Mouse (Mus musculus) NIH3T3 (cell line): Measurements from ENCODE around the gene Fbxo27.
"Not testable (repeated sequence)": the region's sequence is repeated elsewhere in the genome, so short reads cannot be mapped to it uniquely, and the experiment has no call there.

Experiments used
- DNase-seq: peaks from one replicate; pipeline ENCODE4 v3.0.0-alpha.2; 2012; ENCODE audit warnings: low read depth

Gene Fbxo27

GRCm38 (mm10) chr7:28692545-28693320, at the start of gene Fbxo27:
Fbxo27 (plus strand) TSS chr7:28692849.
- no peak for DNase-seq

GRCm38 (mm10) chr7:28645366-28645765, 47.3 kb upstream of the Fbxo27 start:
- no peak for DNase-seq

- DNase-seq = peak; percentile 59
These were observed 46.6 kb upstream of the Fbxo27 start for GRCm38 (mm10) chr7:28645947-28646475.

DNA sequence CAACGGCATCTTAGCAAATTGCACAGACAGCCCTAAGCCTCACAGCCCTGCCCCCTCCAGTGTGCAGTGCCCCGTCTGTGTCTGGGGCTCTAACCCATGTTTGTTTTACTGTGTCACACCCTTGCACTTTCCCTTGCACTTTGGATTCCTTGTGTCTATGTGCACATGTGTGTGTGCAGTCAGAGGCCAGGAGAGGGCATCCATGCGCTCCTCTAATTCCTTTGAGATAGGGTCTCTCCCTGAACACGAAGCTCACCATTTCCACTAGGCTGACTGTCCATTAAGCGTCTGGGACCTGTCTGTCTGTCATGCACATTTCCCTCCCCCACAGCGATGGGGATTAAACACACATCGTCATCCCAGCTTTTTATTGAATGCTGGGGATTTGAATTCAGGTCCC, 45.6 kb upstream of the Fbxo27 start:
- DNase-seq = no peak

GRCm38 (mm10) chr7:28651157-28651556, 41.5 kb upstream of the Fbxo27 start:
- no peak for DNase-seq

DNA sequence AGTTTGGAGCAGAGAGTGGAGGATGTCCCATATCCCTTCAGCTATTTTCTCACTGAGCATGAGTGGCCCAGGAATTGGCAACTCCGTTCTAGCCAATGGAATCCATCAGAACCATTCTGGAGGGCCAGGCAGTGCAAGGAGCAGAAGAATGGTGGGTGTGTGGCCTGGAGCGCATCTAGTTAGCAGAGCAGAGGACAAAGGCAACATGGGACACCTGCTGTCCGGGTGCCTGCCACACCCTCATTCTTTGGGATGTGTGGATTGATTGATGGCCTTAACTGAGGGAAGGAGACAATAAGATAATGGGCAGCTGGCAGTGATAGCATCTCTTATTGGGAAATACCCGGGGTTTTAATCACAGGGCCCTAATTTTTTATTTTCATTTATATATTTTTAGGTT, 36.2 kb upstream of the Fbxo27 start:
- no peak for DNase-seq

- peak; percentile 91 for DNase-seq
These were observed 26.7 kb upstream of the Fbxo27 start for GRCm38 (mm10) chr7:28665620-28666579.

DNA sequence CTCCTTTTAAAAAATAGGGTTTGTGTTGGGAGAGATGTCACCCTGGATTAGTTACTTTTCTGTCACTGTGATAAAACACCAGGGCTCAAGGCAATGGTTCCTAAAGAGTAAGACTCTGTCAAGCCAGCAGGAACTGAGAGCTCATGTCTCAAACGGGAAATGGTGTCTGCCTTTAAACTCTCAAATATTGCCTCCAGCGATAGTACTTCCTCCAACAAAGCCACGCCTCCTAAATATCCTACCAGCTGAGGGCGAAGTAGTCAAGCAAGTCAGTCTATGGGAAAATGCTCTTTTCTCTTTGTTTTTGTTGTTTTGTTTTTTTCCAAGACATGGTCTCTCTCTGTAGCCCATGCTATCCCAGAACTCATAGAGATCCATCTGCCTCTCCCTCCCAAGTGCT, 21.5 kb upstream of the Fbxo27 start:
- DNase-seq = no peak

DNA sequence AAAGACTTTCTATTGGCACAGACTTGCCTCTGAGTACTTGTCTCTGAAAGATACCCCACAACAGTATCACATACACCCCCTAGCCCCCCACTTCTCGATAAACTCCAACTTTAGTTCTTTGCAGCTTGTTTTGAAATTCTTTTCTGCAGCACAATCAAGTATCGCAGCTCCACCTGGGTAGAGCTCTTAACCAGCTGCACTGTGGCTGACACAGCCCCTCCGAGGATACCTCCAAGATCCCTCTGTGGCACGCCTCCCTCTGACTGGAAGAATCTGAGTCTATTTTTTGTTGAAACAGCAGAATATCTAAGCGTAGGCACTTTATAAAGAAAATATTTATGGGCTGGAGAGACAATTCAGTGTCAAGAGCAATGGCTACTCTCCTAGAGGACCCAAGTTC, 20.4 kb upstream of the Fbxo27 start:
- DNase-seq = no peak

- not testable (repeated sequence) for DNase-seq
These were observed 19.9 kb upstream of the Fbxo27 start for GRCm38 (mm10) chr7:28672786-28673185.

DNA sequence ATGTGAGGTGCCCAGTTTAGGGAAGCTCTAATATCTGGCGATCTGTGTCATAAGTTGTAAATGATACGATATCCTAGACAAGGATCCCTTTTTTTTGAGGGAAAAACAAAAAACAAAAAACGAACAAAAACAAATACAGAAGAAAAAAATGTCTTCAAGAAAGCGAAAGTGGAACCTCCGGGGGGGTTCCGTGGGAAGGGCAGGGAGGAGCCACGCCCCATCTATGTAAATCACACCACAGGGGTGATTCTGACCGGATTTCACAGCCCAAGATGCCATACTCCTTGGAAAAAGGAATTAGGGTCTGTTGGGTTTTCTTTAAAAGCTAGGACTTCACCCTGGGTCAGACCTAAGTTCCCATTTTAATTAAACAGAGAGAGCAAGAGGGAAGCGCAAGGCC, 17.7 kb upstream of the Fbxo27 start:
- DNase-seq = no peak

DNA sequence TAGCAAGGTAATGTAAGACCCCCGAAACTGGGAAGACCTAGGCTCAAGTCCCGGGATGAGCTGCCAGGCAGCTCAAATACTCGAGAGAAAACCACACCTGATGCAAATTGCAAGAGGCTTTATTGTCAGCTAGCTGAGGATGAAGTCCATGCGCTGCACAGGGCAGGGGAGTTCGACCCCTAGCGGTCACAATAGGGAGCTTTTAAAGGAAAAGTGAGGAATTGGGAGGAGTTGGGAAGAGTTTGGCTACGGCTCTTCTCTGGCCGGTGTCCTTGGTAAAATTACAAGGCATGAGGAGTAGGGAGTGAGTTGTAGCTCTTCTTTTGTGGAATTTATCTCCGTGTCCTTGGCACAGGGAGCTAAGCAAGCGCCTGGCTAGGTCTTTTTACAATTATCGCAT, 16.9 kb upstream of the Fbxo27 start:
- peak; percentile 37 for DNase-seq

- DNase-seq = no peak
These were observed 15.7 kb upstream of the Fbxo27 start for GRCm38 (mm10) chr7:28676811-28677541.

DNA sequence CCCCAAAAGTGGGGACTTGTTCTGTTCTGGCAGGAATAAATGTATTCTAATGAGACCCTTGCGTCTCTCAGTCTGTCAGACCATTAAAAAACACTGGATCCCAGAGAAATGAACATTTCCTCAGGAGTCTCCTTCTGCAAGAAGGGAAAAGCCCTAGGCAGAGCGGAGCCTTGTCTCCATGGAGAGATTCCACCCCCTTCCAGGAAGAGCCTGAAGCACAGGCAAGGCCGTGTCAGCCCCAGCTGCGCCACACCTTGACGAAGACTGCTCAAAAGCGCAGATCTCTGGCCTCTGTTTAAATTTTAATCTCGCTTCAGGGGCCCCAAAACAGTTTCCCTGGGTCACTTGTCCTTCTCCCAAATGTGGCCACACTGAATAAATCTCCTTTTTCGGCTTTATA, 15.0 kb upstream of the Fbxo27 start:
- no peak for DNase-seq

DNA sequence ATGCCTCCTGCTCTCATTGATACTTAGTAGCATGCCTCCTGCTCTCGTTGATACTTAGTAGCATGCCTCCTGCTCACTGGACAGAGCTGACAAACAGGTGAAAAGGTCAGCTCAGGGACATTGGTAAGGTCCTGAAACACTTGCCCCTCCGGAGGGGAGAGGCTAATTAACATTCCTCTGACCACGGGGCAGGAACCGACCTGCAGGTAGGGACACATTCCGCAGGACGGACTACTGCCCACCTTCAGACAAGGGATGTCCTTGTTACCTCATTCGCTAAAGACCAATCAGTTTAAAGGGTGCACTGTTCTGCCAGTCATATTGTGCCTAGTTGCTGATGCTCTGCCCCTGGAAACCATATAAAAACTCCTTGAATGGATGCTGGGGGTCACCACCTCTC, 1.6 kb upstream of the Fbxo27 start:
- DNase-seq = no peak

DNA sequence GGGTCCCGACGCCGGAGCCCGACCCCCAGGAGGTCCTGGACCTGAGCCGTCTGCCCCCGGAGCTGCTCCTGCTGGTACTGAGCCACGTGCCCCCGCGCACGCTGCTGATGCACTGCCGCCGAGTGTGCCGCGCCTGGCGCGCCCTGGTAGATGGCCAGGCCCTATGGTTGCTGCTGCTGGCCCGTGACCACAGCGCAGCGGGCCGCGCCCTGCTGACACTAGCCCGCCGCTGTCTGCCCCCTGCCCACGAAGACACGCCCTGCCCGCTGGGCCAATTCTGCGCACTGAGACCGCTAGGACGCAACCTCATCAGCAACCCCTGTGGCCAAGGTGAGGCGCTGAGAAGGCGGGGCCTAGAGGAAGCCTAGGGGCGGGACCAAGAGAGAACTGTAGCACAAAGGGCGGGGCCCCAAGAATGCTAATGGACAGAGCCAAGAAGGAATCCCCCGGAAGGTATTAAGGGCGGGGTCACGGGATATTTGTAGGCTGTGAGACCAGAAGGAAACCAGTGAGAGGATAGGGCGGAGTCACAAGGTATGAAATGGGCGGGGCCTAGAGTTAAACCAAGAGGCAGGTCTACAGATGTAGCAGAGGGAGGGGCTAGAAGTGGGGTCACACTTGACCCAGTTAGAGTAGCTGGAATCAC, 795 bp downstream of the Fbxo27 start:
- DNase-seq = peak; percentile 30

GRCm38 (mm10) chr7:28694423-28694822, 1.8 kb downstream of the Fbxo27 start:
- no peak for DNase-seq

DNA sequence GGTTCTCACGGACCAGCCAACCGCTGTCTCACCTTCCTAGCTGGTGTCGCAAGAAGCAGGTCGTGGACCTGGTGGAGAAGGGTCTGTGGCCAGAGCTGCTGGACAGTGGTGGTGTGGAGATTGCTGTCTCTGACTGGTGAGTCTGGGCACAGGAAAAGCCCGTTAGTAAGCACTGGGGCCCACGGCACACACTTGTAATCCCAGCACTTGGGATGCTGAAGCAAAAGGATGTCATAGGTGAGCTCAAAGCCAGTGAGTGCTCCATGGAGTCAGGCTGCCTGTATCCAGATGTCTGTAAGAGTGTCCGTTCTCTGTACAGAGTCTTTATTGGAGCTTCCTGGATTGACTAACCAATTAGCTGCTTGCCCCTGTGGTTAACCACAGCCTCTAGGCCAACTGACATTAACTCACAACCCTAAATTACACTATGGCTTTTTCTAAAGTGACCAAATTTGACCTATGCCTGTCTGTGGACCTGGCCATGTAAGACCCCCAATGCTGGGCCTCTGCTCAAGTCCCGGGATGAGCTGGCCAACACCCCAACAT, 2.4 kb downstream of the Fbxo27 start:
- DNase-seq = no peak

- DNase-seq = no peak
These were observed 4.6 kb downstream of the Fbxo27 start for GRCm38 (mm10) chr7:28697277-28697676.

DNA sequence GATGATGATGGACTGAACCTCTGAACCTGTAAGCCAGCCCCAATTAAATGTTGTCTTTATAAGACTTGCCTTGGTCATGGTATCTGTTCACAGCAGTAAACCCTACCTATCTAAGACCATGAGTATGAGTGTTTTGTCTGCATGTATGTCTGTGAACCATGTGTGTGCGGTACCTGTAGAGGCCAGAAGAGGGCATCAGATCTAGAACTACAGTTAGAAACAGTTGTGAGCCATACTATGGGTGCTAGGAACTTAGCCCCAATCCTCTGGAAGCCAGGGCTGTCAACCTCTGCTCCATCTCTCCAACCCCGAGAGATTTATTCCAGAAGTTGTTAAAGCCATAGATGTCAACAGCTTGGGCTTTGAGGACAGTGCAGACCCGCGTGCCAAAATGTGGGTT, 7.6 kb downstream of the Fbxo27 start:
- no peak for DNase-seq

DNA sequence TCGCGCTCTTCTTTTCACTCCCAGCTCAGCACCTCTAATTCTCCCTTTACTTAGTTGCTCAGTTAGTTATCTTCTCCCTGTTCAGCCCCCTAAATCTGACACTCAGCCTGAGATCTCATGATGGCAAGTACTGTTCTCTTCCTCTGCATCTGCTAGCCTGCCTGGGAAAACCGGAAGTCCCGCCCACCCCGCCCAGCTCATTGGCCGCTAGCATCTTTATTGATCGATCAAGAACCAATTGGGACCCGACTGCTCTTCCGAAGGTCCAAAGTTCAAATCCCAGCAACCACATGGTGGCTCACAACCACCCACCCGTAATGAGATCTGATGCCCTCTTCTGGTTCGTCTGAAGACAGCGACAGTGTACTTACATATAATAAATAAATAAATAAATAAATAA, 8.7 kb downstream of the Fbxo27 start:
- not testable (repeated sequence) for DNase-seq
